Mouse (Mus musculus): ENCODE results near the gene Zranb1.

GRCm38 (mm10) chr7:132892806-132893205 lies 38.1 kb upstream of the Zranb1 start:
- TF ChIP-seq CTCF (conservative IDR thresholded peaks at IDR 0.05; ENCODE audit: insufficient read depth, insufficient read length, low read depth, low read length), result no peak
- TF ChIP-seq POLR2A (IDR thresholded peaks at IDR 0.05; ENCODE audit: low read depth, low read length), result no peak
